Mouse (Mus musculus) heart, adult 2 months (tissue): Measurements from ENCODE around the gene Rpl36-ps4.

Experiments
- CTCF ChIP-seq: fragments of 200-600 bp; IDR thresholded peaks from 2 replicates; pipeline ENCODE4 v1.8.1; 2022; ENCODE audit warnings: antibody characterized with exemption, mild to moderate bottlenecking, moderate library complexity
- EP300 ChIP-seq: fragments of 200-500 bp; IDR thresholded peaks from 2 replicates; pipeline ENCODE4 v1.6.1; 2011; ENCODE audit warnings: low read depth, low read length, control low read depth; ENCODE audit not compliant: insufficient read depth
- POLR2A ChIP-seq: fragments of 200-500 bp; IDR thresholded peaks from 2 replicates; pipeline ENCODE4 v1.6.1; 2011; ENCODE audit warnings: mild to moderate bottlenecking, low read depth, low read length, control low read depth; ENCODE audit not compliant: insufficient read depth

GRCm38 (mm10) chr17:87903725-87904124 is 17.1 kb upstream of the Rpl36-ps4 start:
- TF ChIP-seq CTCF (no peak), POLR2A (no peak), EP300 (no peak)
